Mouse (Mus musculus): ENCODE measurements at regions not wholly inside any gene's neighbourhood (a gene's known extent, or its start where the extent isn't known, plus 50 kb on each side); places are given as distances from the start of the nearest gene placed in this dataset.
"Not testable (repeated sequence)": the region's sequence is repeated elsewhere in the genome, so short reads cannot be mapped to it uniquely, and the experiment has no call there.

DNA sequence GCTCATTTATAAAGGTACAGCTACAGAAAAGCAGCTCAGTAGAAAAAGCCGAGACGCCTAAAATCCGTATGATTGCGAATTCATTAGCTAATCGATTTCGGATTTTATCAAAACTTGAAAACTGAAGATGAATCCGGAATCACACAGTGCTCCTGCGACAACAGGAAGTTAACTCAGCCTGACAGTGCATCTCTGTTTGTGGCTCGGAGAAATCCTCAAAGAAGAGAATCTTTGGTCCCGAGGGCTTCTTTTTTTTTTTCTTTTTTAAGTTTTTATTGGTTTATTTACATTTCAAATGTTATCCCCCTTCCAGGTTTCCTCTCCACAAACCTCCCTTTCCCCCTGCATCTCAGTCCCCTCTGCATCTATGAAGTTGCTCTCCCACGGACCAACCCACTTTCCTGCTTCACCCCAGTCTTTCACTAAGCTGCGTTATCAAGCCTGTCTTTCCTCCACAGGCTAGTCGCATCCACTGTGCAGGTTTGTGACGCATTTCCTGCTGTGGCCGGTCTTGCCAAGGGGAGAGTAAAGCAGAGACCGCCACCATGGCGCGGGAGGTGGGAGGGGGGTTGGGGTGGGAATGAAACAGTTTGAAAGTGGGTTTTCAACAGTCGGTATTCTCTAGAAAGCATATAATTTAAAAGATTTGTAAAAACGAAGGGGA, 593.4 kb upstream of the Snrpn start:
- in situ Hi-C loops (cut with MboI, MseI), result not testable (repeated sequence)

DNA sequence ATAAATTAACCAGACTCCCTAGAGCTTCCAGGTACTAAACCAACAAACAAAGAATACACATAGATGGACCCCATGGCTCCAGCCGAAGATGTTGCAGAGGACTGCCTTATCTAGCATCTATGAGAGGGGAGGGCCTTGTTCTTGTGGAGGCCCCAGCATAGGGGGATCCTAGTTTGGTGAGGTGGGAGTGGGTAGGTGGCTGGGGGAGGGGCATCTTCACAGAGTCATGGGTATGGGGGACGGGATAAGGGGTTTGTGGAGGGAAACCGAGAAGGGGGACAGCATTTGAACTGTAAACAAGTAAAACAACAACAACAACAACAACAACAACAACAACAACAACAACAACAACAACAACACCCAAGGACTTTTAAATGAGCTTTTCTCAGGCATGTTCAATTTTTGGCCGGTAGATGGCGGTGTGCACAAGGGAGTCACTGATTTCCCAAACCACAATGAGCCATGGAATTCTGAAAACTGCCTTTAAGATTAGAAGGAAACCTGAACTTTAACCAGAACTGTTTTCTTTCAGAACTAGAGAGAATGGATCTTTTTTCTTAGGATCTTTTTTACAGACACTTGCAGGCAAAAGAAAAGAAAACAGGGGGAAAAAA, 588.2 kb upstream of the Snrpn start:
- in situ Hi-C loops (cut with MboI, MseI), result loop anchor here (10.0 kb wide), 1 partner anchor 1667 kb away; no protein-coding TSS in a partner anchor
